Mouse (Mus musculus) lung, adult 2 months (tissue): Measurements from ENCODE around the gene Hsd11b1. TPM values are rescaled to one million over a fixed set of nuclear protein-coding genes. Genes with fewer than 3 reads are reported as not detected.
A peak's percentile ranks its signal among the peaks of the same experiment; 100 is the strongest.

Experiments used
- DNase-seq: peaks from one replicate; pipeline ENCODE4 v3.0.0; 2022
- H3K4me1 ChIP-seq: fragments of 200-500 bp; 2 replicates; pipeline ENCODE4 v1.6.1; 2011; ENCODE audit warnings: low read length; ENCODE audit not compliant: control insufficient read depth, insufficient read depth
- H3K4me3 ChIP-seq: fragments of 200-500 bp; replicated peaks from 2 replicates; pipeline ENCODE3; 2011; ENCODE audit warnings: low read depth, mild to moderate bottlenecking, control low read depth, low read length; ENCODE audit errors: extremely low read depth
- CTCF ChIP-seq: fragments of 200-500 bp; IDR thresholded peaks from 2 replicates; pipeline ENCODE4 v1.5.1; 2011; ENCODE audit warnings: mild to moderate bottlenecking, low read length, control low read depth; ENCODE audit not compliant: insufficient read depth
- POLR2A ChIP-seq: fragments of 200-500 bp; IDR thresholded peaks from 2 replicates; pipeline ENCODE4 v1.6.1; 2011; ENCODE audit warnings: low read depth, mild to moderate bottlenecking, control low read depth, low read length, borderline replicate concordance; ENCODE audit errors: extremely low read depth
- WGBS: fragments of 180-500 bp; shearing (Covaris S2); methylation state at CpG from one replicate; pipeline ENCODE4 v1.1.7; 2018; 5-methylcytosine and 5-hydroxymethylcytosine counted together
- polyA plus RNA-seq: library from polyadenylated mRNA; depleted of rRNA; stranded (reverse); fragments of >200 nt; gene quantifications from 2 replicates; pipeline ENCODE4 v1.2.3, GENCODE M21; 2012; rRNA removed

Gene Hsd11b1
- polyA plus RNA-seq, 1 experiment = 245 TPM

DNA sequence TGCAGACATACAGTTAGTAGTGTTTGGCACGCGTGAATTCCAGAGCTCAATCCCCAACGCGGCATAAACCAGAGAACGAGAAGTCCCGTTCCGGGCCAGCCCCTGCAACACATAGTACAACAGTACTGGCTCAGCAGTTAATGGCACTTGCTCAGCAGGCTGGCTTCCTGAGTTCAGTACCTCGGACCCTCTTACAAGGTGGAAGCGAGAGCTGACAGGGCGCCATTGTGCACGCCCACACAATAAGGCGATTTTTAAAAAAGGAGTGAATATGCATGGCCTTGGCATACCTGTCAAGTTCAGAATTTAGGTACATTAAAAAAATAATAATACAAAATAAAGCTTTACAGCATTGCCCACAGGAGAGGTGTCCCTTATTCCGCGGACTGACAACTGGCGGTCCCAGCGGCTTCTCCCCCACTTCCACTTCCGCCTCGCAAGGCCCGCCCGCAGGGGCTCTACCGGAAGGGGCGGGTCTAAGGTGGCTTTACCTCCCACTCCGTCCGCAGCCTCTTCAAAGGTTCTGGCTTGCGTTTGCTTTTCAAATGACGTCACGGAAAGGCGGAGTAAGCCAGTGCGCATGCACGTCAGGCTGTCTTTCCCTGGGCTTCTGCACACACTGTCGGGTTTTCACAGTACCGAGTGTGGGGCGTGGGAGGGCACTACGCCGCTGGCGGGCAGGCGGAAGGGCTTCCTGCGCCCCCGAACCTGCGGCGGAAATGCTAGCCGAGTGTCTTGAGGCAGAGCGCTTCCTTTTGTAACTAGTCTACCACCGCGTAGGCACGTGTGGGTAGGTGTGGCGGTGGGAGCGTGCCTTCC is 90.7 kb downstream of the Hsd11b1 start:
- Histone ChIP-seq H3K4me3 (peak overlapping the region; percentile 93), H3K4me1 (peaks cover 10% of the 10 kb centered on the region; the same call in 1 of the 2 replicates)
- DNase-seq = peak; percentile 96
- under 1% methylated on average over 48 of the region's 48 CpGs for WGBS
- TF ChIP-seq POLR2A (peak; percentile 91; the same call in 1 of the 2 replicates), CTCF (no peak)

Other genes with a start within 250 kb of the Hsd11b1 start
- 0.07 and 0.11 TPM in 2 replicates for gene Syt14, start 228.3 kb downstream of the Hsd11b1 start, polyA plus RNA-seq
- 9.9 and 14.1 TPM in 2 replicates for gene Diexf, start 133.8 kb downstream of the Hsd11b1 start, polyA plus RNA-seq
- 18.3 and 25.9 TPM in 2 replicates for gene Irf6, start 111.0 kb downstream of the Hsd11b1 start, polyA plus RNA-seq
- 2.1 and 2.2 TPM in 2 replicates for gene A130010J15Rik, start 96.0 kb downstream of the Hsd11b1 start, polyA plus RNA-seq
- 4.9 and 5.5 TPM in 2 replicates for gene Traf3ip3, start 62.4 kb downstream of the Hsd11b1 start, polyA plus RNA-seq
- gene Lamb3, start 56.4 kb downstream of the Hsd11b1 start, polyA plus RNA-seq = 60.8 and 62.3 TPM in 2 replicates
- gene G0s2, start 9.1 kb upstream of the Hsd11b1 start, polyA plus RNA-seq = 180 and 265 TPM in 2 replicates
- gene Camk1g, start 106.2 kb upstream of the Hsd11b1 start, polyA plus RNA-seq = 0.15 and 0.26 TPM in 2 replicates